Mouse (Mus musculus): ENCODE results near the gene Nmur1.

- no peak for TF ChIP-seq POLR2A (IDR thresholded peaks at IDR 0.05; ENCODE audit: low read depth, low read length)
- no peak for TF ChIP-seq CTCF (IDR thresholded peaks at IDR 0.05; ENCODE audit: extremely low read depth, insufficient read depth, insufficient read length, insufficient replicate concordance)
Observed at GRCm38 (mm10) chr1:86467416-86467815, 41.4 kb upstream of the Nmur1 start.

Measured in spleen, adult 2 months (tissue).